Mouse (Mus musculus) thymus, adult 2 months (tissue): ENCODE measurements around the gene Fasn.

Experiments
- CTCF ChIP-seq: fragments of 200-500 bp; IDR thresholded peaks from 2 replicates; pipeline ENCODE4 v1.5.1; 2012; ENCODE audit warnings: mild to moderate bottlenecking, control low read depth, low read length, moderate library complexity, borderline replicate concordance; ENCODE audit not compliant: control insufficient read depth, poor library complexity, insufficient read depth; ENCODE audit errors: extremely low read depth
- POLR2A ChIP-seq: fragments of 200-500 bp; IDR thresholded peaks from 2 replicates; pipeline ENCODE4 v1.6.1; 2012; ENCODE audit warnings: mild to moderate bottlenecking, low read length, control low read depth, moderate library complexity; ENCODE audit not compliant: control insufficient read depth, poor library complexity, insufficient read depth; ENCODE audit errors: extremely low read depth

DNA sequence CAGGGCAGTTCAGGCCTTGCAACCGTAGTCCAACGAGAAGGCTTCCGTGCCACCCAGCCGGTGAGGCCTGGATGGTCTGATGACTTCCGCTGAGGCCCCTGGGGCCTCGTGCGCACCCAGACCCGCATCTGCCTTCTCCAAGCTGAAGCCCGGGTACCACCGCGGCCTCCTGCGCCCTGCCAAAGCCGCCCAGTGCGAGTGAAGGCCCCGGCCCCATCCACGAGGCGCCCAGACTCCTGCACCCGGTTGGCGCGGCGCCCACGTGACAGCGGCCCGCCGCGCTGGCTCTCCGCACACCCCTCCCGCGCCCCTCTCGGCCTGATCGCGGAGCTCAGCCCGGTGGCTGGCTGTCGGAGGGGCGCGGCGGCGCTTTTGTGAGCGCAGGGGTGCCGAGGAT lies 798 bp downstream of the Fasn start:
- no peak for TF ChIP-seq POLR2A
- TF ChIP-seq CTCF: no peak
